Mouse (Mus musculus) liver, embryonic 11.5 days (tissue): ENCODE measurements around the gene Jarid2. TPM values are rescaled to one million over a fixed set of nuclear protein-coding genes. Genes with fewer than 3 reads are reported as not detected.

Experiments used
- ATAC-seq: fragments of 200-750 bp; cut with Nextera tagmentation; replicated peaks from 2 replicates; pipeline ENCODE4 v1.8.0; 2017; ENCODE audit warnings: moderate number of reproducible peaks, mild to moderate bottlenecking, moderate TSS enrichment, moderate library complexity; ENCODE audit not compliant: low FRiP score
- DNase-seq: peaks from one replicate; pipeline ENCODE4 v3.0.0-alpha.2; 2017; ENCODE audit warnings: low spot score
- H3K27ac ChIP-seq: fragments of 300-500 bp; sonication (generic); 2 replicates; pipeline ENCODE4 v1.5.1; 2014; ENCODE audit warnings: mild to moderate bottlenecking, low read depth, low read length, control low read depth
- H3K27me3 ChIP-seq: fragments of 300-500 bp; sonication (generic); replicated peaks from 2 replicates; pipeline ENCODE4 v1.6.1; 2014; ENCODE audit warnings: low read length, mixed read lengths; ENCODE audit not compliant: control insufficient read depth, insufficient read depth
- H3K36me3 ChIP-seq: fragments of 300-500 bp; sonication (generic); 2 replicates; pipeline ENCODE4 v1.6.1; 2014; ENCODE audit warnings: mild to moderate bottlenecking, low read length, moderate library complexity, mixed read lengths; ENCODE audit not compliant: control insufficient read depth, insufficient read depth
- H3K4me1 ChIP-seq: fragments of 300-500 bp; sonication (generic); replicated peaks from 2 replicates; pipeline ENCODE4 v1.6.1; 2014; ENCODE audit warnings: low read length, mixed read lengths; ENCODE audit not compliant: control insufficient read depth, insufficient read depth
- H3K4me2 ChIP-seq: fragments of 300-500 bp; sonication (generic); 2 replicates; pipeline ENCODE4 v1.6.1; 2014; ENCODE audit warnings: mild to moderate bottlenecking, control low read depth, moderate library complexity
- H3K4me3 ChIP-seq: fragments of 300-500 bp; sonication (generic); 2 replicates; pipeline ENCODE4 v1.5.1; 2014; ENCODE audit warnings: low read depth, low read length, control low read depth
- H3K9ac ChIP-seq: fragments of 300-500 bp; sonication (generic); 2 replicates; pipeline ENCODE4 v1.6.1; 2014; ENCODE audit warnings: low read depth, low read length, control low read depth
- H3K9me3 ChIP-seq: fragments of 300-500 bp; sonication (generic); 2 replicates; pipeline ENCODE4 v1.6.1; 2016; ENCODE audit warnings: low read length, inconsistent platforms, mixed read lengths; ENCODE audit not compliant: control insufficient read depth
- WGBS: fragments of 180-500 bp; shearing (Covaris S2); extraction: QIAGEN DNeasy Blood & Tissue Kit; methylation state at CpG from one replicate; pipeline ENCODE4 v1.1.7; 2014; 5-methylcytosine and 5-hydroxymethylcytosine counted together
- polyA plus RNA-seq: library from polyadenylated mRNA; unstranded; fragments of >200 nt; fragmentation: Nextera tagmentation; extraction: Ambion mirVana; gene quantifications from 2 replicates; pipeline ENCODE4 v1.2.1, GENCODE M21; 2014

The Jarid2 gene
- polyA plus RNA-seq, 1 experiment from 2014 or later, result 19.6 TPM

DNA sequence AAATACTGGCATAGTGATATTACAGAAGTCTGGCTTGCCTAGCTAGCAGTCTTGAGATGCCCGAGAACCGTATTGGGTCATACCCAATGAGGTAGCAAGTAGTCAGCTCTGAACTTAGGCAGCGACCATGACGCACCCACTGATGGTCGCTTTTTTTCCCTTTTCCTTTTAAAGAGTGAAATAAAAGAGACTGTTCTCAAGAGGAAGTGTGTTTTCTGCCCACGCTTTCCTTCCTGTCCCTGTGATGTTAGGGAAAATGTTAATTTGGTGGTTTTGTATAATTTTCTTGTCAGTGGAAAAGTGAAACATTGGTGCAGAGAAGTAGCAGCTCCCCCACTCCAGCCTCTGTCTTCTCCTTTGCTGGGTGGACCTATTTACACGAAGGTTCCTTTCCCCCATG lies 70.8 kb downstream of the Jarid2 start:
- Histone ChIP-seq H3K9me3 (no peaks in the 10 kb centered on the region), H3K4me2 (no peak overlapping the region), H3K27ac (no peak overlapping the region), H3K4me1 (peaks cover 6% of the 10 kb centered on the region; the same call in 1 of the 2 replicates), H3K27me3 (no peaks in the 10 kb centered on the region), H3K4me3 (no peak overlapping the region), H3K9ac (no peak overlapping the region), H3K36me3 (no peaks in the 10 kb centered on the region)
- DNase-seq (no peak), ATAC-seq (no peak)
- 57% methylated on average over 7 of the region's 7 CpGs for WGBS

DNA sequence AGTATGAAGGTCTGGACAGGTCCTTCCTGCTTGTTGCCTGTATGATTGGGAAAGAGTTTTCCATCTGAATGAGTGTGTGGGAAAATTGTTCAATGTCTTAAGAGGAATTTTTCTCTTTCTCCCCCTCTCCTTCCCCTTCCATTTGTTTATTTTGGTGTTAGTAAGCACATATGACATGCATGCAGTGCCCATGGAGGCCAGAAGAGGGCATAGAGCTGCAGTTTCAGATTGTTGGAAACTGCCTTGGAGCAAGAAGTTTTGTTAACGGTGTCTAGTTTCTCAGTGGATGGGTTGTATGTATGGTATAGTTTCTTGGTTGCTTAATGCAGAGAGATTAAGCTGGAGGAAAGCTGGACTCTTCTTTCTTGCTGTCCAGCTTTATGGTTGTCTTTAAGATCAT lies 75.6 kb downstream of the Jarid2 start:
- WGBS, result 56% methylated on average over 1 of the region's 1 CpGs
- DNase-seq (no peak), ATAC-seq (no peak)
- no peak overlapping the region for H3K4me2 ChIP-seq
- H3K27ac ChIP-seq, result no peak overlapping the region
- no peaks in the 10 kb centered on the region for H3K36me3 ChIP-seq
- H3K9me3 ChIP-seq, result no peaks in the 10 kb centered on the region
- H3K4me3 ChIP-seq, result no peak overlapping the region
- H3K4me1 ChIP-seq, result peaks cover 4% of the 10 kb centered on the region; the same call in 1 of the 2 replicates
- no peaks in the 10 kb centered on the region for H3K27me3 ChIP-seq
- no peak overlapping the region for H3K9ac ChIP-seq

DNA sequence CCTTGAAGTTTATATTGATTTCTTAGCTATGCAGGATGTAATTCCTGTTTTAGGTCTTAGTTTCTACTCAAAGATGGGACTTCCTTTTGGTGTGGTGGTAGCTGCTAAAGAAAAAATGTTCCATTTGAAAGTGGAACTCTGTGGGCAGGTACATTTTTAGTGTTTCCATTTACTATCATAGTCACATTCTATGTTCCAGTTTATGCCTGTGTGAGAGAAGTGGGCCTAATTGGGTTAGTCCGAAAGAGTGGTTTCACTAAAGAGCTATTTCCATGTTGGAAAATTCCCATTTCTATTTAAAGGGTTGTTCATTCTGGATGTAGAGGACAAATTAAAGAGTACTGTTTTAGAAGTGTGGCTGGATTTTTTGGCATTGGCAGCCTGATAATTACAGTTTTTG lies 79.0 kb downstream of the Jarid2 start:
- H3K27ac ChIP-seq, result no peak overlapping the region
- no peaks in the 10 kb centered on the region for H3K9me3 ChIP-seq
- 92% methylated on average over 1 of the region's 1 CpGs for WGBS
- no peaks in the 10 kb centered on the region for H3K36me3 ChIP-seq
- H3K9ac ChIP-seq, result no peak overlapping the region
- peaks cover 6% of the 10 kb centered on the region for H3K4me1 ChIP-seq
- ATAC-seq (no peak), DNase-seq (no peak)
- no peak overlapping the region for H3K4me2 ChIP-seq
- no peaks in the 10 kb centered on the region for H3K27me3 ChIP-seq
- no peak overlapping the region for H3K4me3 ChIP-seq

DNA sequence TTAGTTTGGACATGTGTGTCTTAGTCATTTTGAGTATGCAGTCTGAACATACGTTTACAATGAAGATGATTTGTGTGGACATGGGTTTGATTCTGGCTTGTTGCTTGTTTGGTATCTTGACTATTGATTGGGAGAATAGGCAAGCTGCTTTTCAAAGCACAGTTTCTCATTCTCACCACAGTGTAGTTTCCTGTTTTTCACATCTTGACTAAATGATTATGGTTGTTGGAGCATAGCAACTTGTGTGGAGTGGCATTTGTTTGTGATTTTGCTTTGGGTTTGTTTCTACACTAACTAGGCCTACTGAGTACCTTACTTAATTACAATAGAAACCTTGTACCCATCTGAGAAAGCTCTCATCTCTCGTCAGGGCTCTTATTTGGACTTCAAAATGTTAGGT lies 81.7 kb downstream of the Jarid2 start:
- WGBS, result 67% methylated on average over 2 of the region's 2 CpGs

DNA sequence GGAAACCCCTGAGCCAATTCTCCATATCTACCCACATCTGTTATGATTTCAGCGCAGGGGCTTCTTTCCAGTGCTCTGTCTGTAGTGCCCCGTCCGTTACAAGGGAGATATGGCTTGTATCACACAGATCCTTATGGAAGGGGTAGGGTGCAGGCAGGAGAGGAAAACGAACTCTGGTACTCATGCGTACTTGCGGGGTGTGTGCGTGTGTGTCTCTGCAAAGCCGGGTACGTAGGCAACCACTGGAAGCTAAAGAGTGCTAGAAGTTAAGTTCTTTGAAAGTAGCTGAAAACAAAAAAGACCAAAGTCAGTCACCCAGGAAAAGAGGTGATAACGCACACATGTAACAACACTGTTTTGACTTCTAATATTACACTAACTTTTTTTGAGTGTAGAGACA lies 82.3 kb downstream of the Jarid2 start:
- Histone ChIP-seq H3K27me3 (no peaks in the 10 kb centered on the region), H3K4me1 (peaks cover 6% of the 10 kb centered on the region), H3K27ac (no peak overlapping the region), H3K9me3 (no peaks in the 10 kb centered on the region), H3K9ac (no peak overlapping the region; the same call in 1 of the 2 replicates), H3K4me3 (no peak overlapping the region), H3K36me3 (no peaks in the 10 kb centered on the region), H3K4me2 (no peak overlapping the region)
- ATAC-seq (no peak), DNase-seq (no peak)
- 65% methylated on average over 10 of the region's 10 CpGs for WGBS

More for the DNA sequence above, 81.7 kb downstream of the Jarid2 start:
- peaks cover 6% of the 10 kb centered on the region for H3K4me1 ChIP-seq
- H3K27me3 ChIP-seq, result no peaks in the 10 kb centered on the region
- no peak overlapping the region for H3K4me3 ChIP-seq
- H3K9ac ChIP-seq, result no peak overlapping the region
- H3K36me3 ChIP-seq, result no peaks in the 10 kb centered on the region
- H3K4me2 ChIP-seq, result no peak overlapping the region
- H3K9me3 ChIP-seq, result no peaks in the 10 kb centered on the region
- ATAC-seq (no peak), DNase-seq (no peak)
- no peak overlapping the region for H3K27ac ChIP-seq

DNA sequence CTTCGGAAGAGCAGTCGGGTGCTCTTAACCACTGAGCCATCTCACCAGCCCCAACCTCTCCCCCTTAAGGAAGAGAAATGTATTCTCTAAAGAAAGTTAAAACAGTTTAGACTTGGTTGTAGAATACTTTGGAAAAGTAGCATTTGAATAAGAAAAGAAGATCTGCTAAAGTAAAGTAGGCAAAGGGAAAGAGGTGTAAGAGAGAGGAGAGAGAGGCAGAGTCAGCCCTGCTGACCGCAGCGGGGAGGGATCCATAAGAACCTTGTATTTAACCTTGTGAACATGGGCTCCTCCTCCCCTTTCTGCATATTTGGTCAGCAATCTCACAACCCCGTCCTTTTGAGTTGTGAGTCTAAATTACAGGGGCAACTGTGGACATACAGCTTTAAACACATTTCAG lies 83.1 kb downstream of the Jarid2 start:
- 81% methylated on average over 5 of the region's 5 CpGs for WGBS
- Histone ChIP-seq H3K9ac (no peak overlapping the region), H3K4me3 (no peak overlapping the region), H3K36me3 (no peaks in the 10 kb centered on the region), H3K9me3 (no peaks in the 10 kb centered on the region), H3K27me3 (no peaks in the 10 kb centered on the region), H3K4me2 (no peak overlapping the region), H3K4me1 (peaks cover 6% of the 10 kb centered on the region), H3K27ac (no peak overlapping the region)
- no peak for DNase-seq
- no peak for ATAC-seq

DNA sequence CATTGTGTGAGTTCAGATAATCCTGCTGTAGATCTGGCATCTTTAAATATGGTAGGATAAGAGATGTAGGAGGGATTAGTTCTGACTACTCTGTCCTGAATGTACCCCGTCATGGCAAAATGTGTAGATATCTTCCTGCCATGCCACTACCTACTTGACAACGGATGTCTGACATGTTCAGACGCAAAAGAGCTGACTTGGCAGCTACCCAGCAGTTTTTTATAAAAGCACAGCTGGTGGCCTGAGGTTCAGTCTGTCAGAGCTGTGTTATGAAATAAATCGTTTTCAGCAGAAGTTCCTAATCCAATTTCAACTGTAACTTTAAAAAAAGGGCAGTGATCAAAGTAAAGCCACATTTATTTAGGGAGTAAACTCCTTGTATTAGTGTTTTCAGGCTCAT lies 90.1 kb downstream of the Jarid2 start:
- 45% methylated on average over 4 of the region's 4 CpGs for WGBS
- H3K9ac ChIP-seq, result no peak overlapping the region
- H3K4me3 ChIP-seq, result no peak overlapping the region
- ATAC-seq (no peak), DNase-seq (no peak)
- no peaks in the 10 kb centered on the region for H3K9me3 ChIP-seq
- no peaks in the 10 kb centered on the region for H3K36me3 ChIP-seq
- H3K4me1 ChIP-seq, result peaks cover 5% of the 10 kb centered on the region
- no peak overlapping the region for H3K27ac ChIP-seq
- no peak overlapping the region for H3K4me2 ChIP-seq
- no peaks in the 10 kb centered on the region for H3K27me3 ChIP-seq

DNA sequence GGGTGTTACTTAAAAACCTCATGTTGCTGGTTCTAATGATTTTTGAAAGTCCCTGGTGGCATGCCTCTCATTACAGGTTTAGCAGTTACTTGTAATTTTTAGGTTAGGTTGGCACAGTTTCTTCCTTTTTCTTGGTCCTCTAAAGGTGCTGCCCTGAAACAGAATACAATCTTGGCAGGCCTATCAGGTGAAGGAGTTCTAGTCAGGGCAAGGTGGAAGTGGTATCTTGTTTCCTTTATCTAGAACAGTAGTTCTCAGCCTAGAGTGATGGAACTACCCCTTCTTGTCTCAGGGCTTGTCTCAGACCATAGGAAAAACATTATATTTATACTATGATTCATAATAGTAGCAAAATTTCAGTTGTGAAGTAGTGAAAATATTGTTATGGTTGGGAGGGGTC lies 93.3 kb downstream of the Jarid2 start:
- Histone ChIP-seq H3K4me1 (peaks cover 5% of the 10 kb centered on the region), H3K4me3 (no peak overlapping the region), H3K27me3 (no peaks in the 10 kb centered on the region), H3K9ac (no peak overlapping the region), H3K9me3 (no peaks in the 10 kb centered on the region), H3K36me3 (no peaks in the 10 kb centered on the region), H3K27ac (no peak overlapping the region), H3K4me2 (no peak overlapping the region)
- DNase-seq, result no peak
- ATAC-seq, result no peak

DNA sequence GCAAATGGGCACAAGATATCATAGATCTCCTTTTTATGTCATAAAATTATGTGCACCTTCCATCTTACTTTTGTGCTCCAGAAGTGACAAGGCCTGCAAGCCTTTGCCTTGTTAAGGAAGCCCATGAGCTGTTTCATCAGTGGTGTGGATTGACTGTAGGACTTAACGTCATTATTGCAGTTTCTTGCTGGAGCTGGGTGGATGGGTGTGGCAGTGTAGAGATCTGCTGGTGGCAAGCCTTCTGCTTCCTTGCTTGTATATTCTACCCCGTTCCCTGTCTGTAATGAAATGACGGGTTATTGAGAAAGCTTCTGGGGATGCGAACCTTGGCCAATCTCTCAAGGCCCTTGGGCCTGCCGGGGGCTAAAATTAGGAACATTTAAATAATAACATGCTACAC lies 99.6 kb downstream of the Jarid2 start:
- no peaks in the 10 kb centered on the region for H3K27me3 ChIP-seq
- 79% methylated on average over 5 of the region's 5 CpGs for WGBS
- no peak overlapping the region for H3K27ac ChIP-seq
- ATAC-seq, result no peak
- H3K9ac ChIP-seq, result no peak overlapping the region
- H3K4me1 ChIP-seq, result no peaks in the 10 kb centered on the region
- H3K4me3 ChIP-seq, result no peak overlapping the region
- no peaks in the 10 kb centered on the region for H3K36me3 ChIP-seq
- DNase-seq, result no peak
- no peaks in the 10 kb centered on the region for H3K9me3 ChIP-seq
- no peak overlapping the region for H3K4me2 ChIP-seq
